Mouse (Mus musculus) 416B (cell line): ENCODE measurements around the gene 4930438A08Rik.
"Not testable (repeated sequence)": the region's sequence is repeated elsewhere in the genome, so short reads cannot be mapped to it uniquely, and the experiment has no call there.

Experiments
- DNase-seq: peaks from one replicate; pipeline ENCODE4 v3.0.0; 2011; ENCODE audit warnings: low read depth

4930438A08Rik gene

GRCm38 (mm10) chr11:58282518-58282917 is 7.9 kb downstream of the 4930438A08Rik start:
- DNase-seq: no peak

DNA sequence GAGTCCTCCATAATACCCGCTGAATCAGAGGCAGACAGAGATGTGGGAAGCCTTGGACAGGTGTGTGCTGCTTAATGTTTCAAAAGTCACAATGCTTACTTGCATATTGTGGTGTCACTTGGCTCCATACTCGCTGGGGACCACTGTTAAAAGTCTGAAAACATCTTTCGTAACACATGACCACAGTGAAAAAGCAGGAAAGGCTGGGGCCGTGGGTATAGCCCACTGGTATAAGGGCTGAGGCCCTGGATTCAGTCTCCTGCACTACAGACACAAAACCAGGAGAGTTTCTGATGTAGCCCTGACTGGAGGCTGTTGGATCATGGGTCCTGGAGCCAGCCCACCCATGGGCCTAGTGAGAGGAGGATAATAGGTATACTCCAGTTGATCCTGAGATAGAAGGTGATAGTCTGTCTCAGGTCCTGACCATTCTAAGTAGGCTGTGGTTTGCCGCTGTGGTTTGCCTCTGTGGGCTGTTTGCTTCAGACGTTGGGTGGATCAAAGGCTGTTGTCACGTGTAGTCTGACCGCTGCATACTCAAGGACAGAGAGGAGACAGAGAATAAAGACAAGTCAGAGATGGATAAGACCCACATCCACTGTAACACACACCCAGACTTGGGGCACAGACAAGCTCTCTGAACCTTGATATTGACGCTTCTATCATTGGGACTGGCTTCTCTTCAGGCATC is 15.5 kb downstream of the 4930438A08Rik start:
- DNase-seq: peak; percentile 83

DNA sequence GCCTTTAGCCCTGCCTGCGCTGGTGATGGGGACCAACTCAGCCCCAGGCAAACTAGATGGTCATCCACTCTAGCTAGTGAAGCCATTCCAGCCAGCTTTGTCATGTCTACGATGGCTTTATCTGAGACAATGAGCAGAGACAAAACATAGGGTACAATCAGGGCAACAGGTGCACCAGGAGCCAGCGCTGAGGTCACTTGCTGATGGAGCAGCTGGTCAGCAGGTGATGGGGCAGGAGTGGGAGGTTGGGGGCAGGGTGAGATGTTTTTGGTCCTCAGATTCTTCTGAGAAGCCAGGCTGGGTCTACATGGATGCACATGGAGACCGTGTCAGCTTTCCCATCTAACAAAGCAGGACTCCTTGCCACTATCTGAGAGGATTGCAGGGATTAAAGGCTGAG is 16.2 kb downstream of the 4930438A08Rik start:
- DNase-seq: no peak

DNA sequence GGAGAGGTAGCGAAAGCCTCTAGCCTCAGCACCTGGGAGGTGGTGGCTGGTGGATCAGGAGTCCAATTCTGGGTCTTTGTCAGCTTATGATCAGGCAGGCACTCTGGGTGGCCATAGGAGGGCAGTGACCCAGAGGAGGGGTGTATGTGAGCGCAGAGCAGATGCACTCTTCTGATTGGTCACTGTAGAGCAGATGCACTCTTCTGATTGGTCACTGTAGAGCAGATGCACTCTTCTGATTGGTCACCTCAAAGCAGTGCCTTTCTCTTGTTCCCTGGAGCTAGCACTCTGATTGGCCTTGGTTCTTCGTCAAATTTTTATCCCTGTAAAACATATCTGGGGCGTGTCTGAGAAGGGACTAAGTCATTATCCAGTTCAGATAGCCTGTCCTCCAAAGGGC is 18.2 kb downstream of the 4930438A08Rik start:
- no peak for DNase-seq

- no peak for DNase-seq
These were observed 22.8 kb downstream of the 4930438A08Rik start for GRCm38 (mm10) chr11:58297396-58297795.

- peak; percentile 86 for DNase-seq
These were observed 26.5 kb downstream of the 4930438A08Rik start for GRCm38 (mm10) chr11:58301057-58301456.

GRCm38 (mm10) chr11:58301837-58302754 is 27.5 kb downstream of the 4930438A08Rik start:
- DNase-seq: peak; percentile 98

DNA sequence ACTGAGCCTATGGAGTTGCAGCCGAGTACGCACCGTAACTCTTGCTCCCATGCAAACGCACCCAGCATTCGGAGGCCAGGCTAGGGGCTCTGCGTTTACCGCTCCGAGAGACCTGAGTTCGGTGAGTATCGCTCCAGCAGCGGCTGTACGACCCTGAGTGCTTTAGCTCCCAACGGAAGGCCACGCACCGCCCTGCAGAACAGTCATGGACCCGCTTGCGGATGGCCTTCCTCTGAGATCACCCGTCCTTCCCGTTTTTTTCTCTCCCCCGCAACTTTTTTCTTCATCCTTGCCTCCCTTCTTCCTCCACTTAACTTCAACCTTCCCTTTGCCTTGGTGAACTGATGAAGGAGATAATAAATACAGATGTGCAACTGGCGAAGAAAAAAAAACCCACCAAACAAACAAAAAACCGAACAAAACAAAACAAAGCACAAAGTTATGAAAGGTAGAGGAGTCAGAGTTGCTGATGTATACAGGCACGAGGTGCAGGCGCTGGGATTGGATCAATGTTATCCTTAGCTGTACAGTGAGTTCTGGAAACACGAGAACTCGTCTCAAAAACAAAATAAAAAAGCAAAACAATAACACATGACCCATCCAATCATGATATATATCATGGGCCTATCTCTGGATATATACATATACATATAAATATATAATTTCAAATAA is 28.3 kb downstream of the 4930438A08Rik start:
- no peak for DNase-seq

DNA sequence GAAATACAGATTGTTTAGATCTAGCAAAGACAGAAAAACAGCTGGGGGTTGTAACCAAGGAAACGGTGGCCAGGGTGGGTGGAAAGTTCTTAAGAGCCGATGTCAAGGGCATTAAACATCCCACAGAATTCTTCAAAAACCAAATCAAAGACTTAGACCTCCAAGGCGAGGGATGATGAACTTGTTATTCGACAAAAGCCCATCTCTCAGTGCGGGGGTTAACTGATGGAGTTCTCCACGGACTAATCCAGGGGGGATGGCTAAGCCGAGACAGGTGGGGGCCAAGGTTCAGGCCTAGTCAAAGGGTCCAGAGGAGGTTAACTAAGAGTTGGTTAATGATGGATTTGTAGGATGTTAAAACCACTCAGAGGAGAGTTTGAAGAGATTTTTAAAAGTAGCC is 29.0 kb downstream of the 4930438A08Rik start:
- no peak for DNase-seq

DNA sequence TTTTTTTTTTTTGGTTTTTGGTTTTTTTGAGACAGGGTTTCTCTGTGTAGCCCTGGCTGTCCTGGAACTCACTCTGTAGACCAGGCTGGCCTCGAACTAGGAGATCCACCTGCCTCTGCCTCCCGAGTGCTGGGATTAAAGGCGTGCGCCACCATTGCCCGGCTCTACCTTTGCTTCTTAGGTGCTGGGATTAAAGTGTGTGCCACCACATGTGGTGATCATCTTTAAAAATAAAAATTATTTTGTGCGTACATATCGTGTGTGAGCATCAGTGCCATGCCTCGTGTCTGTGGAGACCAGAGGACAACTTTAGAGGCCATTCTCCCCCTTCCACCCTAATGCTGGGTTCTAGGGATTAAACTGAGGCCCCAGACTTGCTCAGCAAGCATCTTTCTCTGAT is 30.7 kb downstream of the 4930438A08Rik start:
- DNase-seq: not testable (repeated sequence)

- peak; percentile 96 for DNase-seq
These were observed 32.3 kb downstream of the 4930438A08Rik start, which contains the start of gene Zfp692 for GRCm38 (mm10) chr11:58306860-58307308. Gene Zfp692 (plus strand): TSS chr11:58307069.

DNA sequence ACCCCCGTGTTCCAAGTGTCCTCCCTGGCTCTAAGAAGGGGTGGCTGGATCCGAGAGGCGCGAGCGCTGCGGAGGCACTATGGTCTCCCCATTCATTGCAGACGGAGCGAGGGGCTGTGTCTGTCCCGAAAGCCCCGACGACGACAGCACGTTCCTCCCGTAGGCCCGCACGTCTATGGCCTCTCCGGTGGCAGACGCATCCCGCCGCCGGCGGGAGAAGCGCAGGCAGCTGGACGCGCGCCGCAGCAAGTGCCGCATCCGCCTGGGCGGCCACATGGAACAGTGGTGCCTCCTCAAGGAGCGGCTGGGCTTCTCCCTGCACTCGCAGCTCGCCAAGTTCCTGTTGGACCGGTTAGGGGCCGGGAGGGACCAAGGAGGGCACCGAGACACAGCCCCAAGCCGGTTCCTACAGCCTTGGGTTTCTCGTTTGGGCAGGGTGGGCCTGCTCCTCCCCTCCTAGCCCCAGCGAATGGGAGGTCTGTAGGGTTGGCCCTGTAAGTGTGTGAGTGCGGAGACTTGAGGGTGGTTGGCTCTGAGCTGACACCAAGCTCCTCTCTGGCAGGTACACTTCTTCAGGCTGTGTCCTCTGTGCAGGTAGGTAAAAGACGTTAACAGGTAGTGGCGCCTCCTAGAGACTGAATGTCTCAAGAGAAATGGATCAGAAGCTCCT is 32.9 kb downstream of the 4930438A08Rik start:
- DNase-seq: peak; percentile 77

DNA sequence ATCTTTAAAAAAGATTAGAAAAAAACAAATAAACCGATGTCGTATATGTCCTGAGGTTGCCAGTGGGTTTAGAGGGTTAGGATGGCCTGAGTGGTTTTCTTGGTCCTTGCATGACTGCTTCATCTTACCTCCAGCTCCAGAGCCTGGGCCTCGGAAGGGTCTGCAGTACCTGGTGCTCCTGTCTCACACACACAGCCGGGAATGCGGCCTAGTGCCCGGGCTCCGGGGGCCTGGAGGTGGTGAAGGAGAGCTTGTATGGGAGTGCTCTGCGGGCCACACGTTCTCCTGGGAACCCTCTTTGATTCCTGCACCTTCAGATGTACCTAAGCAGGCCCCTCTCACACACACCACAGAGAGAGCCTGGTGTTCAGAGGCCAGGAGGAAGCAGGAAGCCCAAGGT is 34.1 kb downstream of the 4930438A08Rik start:
- no peak for DNase-seq

- no peak for DNase-seq
These were observed 39.5 kb downstream of the 4930438A08Rik start for GRCm38 (mm10) chr11:58314069-58314468.

DNA sequence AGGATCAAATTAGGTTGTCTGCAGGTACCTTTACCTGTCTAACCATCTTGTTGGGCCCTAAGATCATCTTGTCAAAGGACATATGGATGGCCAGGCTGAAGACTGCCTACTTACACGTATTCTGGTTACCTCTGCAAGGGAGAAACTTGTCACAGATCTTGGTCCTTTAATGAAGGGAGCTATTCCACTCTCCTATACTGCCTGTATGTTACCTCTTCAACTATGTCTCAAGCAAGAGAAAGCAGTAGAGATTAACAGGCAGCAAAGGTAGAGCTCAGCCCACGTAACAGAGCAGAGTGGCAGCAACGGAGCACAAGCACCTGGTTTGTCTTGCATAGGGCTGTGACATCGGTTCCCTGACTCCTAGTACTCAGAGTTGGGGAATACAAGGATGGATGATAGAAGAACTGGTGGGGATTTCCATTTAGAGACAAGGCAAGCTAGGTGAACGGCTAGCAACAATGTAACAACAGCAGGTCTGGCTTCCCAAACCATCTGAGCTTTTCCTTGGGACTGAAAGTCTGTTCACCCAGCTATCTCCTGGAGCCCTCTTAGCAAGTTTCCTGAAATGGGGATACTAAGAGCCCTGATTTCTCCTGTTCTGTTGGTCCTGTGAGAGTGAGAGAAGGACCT is 41.1 kb downstream of the 4930438A08Rik start:
- DNase-seq: no peak

DNA sequence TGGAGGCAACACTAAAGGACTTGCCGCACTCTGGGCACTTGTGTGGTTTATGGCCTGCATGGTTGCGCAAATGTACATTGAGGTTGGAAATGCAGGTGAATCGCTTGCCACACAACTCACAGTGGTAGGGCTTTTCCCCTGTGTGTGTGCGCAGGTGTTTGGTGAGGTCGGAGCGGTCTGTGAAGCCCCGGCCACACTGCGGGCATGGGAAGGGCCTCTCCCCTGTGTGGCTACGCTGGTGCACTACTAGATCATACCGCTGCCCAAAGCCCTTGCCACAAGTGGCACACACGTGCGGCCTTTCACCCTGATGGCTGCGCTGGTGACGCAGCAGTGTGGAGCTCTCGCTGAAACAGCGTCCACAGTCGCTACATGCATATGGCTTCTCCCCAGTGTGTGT is 41.7 kb downstream of the 4930438A08Rik start:
- DNase-seq: no peak

DNA sequence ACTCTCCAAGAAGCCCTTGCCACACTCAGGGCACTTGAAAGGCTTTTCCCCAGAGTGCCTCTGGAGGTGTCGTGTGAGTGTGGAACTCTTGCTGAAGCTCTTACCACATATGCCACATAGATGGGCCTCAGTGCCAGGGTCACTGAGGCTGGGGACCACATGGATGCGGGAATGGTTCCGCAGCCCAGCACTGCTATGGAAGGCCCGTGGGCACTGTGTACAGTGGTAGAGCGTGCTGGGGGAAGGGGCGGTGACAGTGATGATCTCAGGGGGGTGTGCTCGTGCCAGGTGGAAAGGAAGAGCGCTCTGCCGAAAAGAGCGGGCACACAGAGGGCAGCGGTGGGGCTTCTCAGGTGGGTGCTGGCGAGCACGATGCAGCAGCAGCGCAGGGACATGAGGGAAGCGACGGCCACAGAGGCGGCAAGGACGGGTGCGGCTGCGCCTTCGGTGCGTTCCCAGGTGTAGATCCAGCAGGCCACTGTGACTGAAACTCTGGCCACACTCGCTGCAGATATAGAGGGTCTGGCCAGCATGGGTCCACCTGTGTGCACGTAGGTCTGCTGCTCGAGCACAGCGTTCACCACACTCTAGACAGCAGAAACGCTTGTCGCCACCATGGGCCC is 42.3 kb downstream of the 4930438A08Rik start:
- no peak for DNase-seq

- DNase-seq: peak; percentile 94
These were observed 48.4 kb downstream of the 4930438A08Rik start for GRCm38 (mm10) chr11:58322824-58323569.

GRCm38 (mm10) chr11:58323570-58324340 is 49.2 kb downstream of the 4930438A08Rik start:
- no peak for DNase-seq
